Mouse (Mus musculus) stomach, embryonic 16.5 days (tissue): ENCODE results near the gene Dok7. TPM values are rescaled to one million over a fixed set of nuclear protein-coding genes. Genes with fewer than 3 reads are reported as not detected.

Experiments
- ATAC-seq: fragments of 200-750 bp; cut with Nextera tagmentation; 2 replicates; pipeline ENCODE4 v1.8.0; 2017; ENCODE audit warnings: moderate number of reproducible peaks, moderate TSS enrichment; ENCODE audit not compliant: insufficient read depth, low FRiP score
- H3K27ac ChIP-seq: fragments of 300-500 bp; sonication (generic); 2 replicates; pipeline ENCODE4 v1.5.1; 2014; ENCODE audit warnings: low read length
- H3K27me3 ChIP-seq: fragments of 300-500 bp; sonication (generic); 2 replicates; pipeline ENCODE4 v1.6.1; 2014; ENCODE audit warnings: low read length, control low read depth, mixed read lengths; ENCODE audit not compliant: control insufficient read depth, insufficient read depth
- H3K36me3 ChIP-seq: fragments of 300-500 bp; sonication (generic); 2 replicates; pipeline ENCODE4 v1.6.1; 2014; ENCODE audit warnings: low read length; ENCODE audit not compliant: control insufficient read depth, insufficient read depth
- H3K4me1 ChIP-seq: fragments of 300-500 bp; sonication (generic); 2 replicates; pipeline ENCODE4 v1.6.1; 2014; ENCODE audit warnings: low read length, control low read depth, mixed read lengths; ENCODE audit not compliant: control insufficient read depth, insufficient read depth
- H3K4me2 ChIP-seq: fragments of 300-500 bp; sonication (generic); 2 replicates; pipeline ENCODE4 v1.6.1; 2014; ENCODE audit warnings: low read depth, low read length, mixed read lengths
- H3K4me3 ChIP-seq: fragments of 300-500 bp; sonication (generic); replicated peaks from 2 replicates; pipeline ENCODE4 v1.5.1; 2014; ENCODE audit warnings: mild to moderate bottlenecking, low read length
- H3K9ac ChIP-seq: fragments of 300-500 bp; sonication (generic); 2 replicates; pipeline ENCODE4 v1.6.1; 2014; ENCODE audit warnings: low read length
- H3K9me3 ChIP-seq: fragments of 300-500 bp; sonication (generic); replicated peaks from 2 replicates; pipeline ENCODE4 v1.6.1; 2016; ENCODE audit warnings: low read length, control low read depth; ENCODE audit not compliant: control insufficient read depth
- WGBS: fragments of 180-500 bp; shearing (Covaris S2); extraction: QIAGEN DNeasy Blood & Tissue Kit; methylation state at CpG from one replicate; pipeline ENCODE4 v1.1.7; 2014; 5-methylcytosine and 5-hydroxymethylcytosine counted together
- polyA plus RNA-seq: library from polyadenylated mRNA; unstranded; fragments of >200 nt; fragmentation: Nextera tagmentation; extraction: Ambion mirVana; gene quantifications from 2 replicates; pipeline ENCODE4 v1.2.1, GENCODE M21; 2015

Gene Dok7
- polyA plus RNA-seq, 1 experiment from 2014 or later, result 2.0 TPM

GRCm38 (mm10) chr5:35118418-35118817 is 61.9 kb downstream of the Dok7 start:
- Histone ChIP-seq H3K4me2 (no peak overlapping the region), H3K9me3 (no peaks in the 10 kb centered on the region), H3K9ac (no peak overlapping the region), H3K4me3 (no peak overlapping the region), H3K27me3 (no peaks in the 10 kb centered on the region), H3K36me3 (no peaks in the 10 kb centered on the region), H3K27ac (no peak overlapping the region), H3K4me1 (no peaks in the 10 kb centered on the region)
- WGBS, result 92% methylated on average over 2 of the region's 2 CpGs
- no peak for ATAC-seq

GRCm38 (mm10) chr5:35120024-35120423 is 63.5 kb downstream of the Dok7 start:
- no peaks in the 10 kb centered on the region for H3K36me3 ChIP-seq
- H3K9ac ChIP-seq, result no peak overlapping the region
- no peak for ATAC-seq
- H3K9me3 ChIP-seq, result no peaks in the 10 kb centered on the region
- H3K27ac ChIP-seq, result no peak overlapping the region
- no peaks in the 10 kb centered on the region for H3K27me3 ChIP-seq
- no peak overlapping the region for H3K4me3 ChIP-seq
- no peaks in the 10 kb centered on the region for H3K4me1 ChIP-seq
- H3K4me2 ChIP-seq, result no peak overlapping the region
- WGBS, result 84% methylated on average over 8 of the region's 8 CpGs

DNA sequence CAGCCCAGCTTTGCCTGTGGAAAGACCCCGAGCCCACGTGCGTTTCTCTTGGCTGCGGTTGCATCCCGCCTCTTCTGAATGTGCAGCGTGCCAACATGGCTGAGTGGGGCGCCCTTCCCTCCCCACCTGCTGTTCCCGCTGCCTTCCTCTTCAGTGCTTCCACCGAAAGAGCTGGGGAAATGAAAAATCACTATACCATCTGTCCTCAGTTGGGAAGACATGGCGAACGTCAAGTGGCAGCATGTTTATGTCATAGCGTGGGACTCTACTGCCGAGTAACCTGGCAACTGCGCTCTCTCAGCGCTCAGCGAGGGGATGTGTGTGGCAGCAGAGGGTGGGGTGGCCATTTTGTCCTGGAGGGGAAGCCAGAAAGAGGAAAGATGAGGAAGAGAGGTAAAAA is 72.6 kb downstream of the Dok7 start:
- WGBS, result 68% methylated on average over 16 of the region's 16 CpGs
- Histone ChIP-seq H3K36me3 (no peaks in the 10 kb centered on the region), H3K4me3 (no peak overlapping the region), H3K4me2 (no peak overlapping the region), H3K4me1 (no peaks in the 10 kb centered on the region), H3K27me3 (no peaks in the 10 kb centered on the region), H3K9me3 (no peaks in the 10 kb centered on the region), H3K27ac (no peak overlapping the region), H3K9ac (no peak overlapping the region)
- no peak for ATAC-seq

GRCm38 (mm10) chr5:35129767-35130191 is 73.2 kb downstream of the Dok7 start:
- H3K4me1 ChIP-seq, result no peaks in the 10 kb centered on the region
- 90% methylated on average over 7 of the region's 7 CpGs for WGBS
- H3K9ac ChIP-seq, result no peak overlapping the region
- H3K27ac ChIP-seq, result no peak overlapping the region
- H3K9me3 ChIP-seq, result no peaks in the 10 kb centered on the region
- H3K4me3 ChIP-seq, result no peak overlapping the region
- ATAC-seq, result no peak
- no peaks in the 10 kb centered on the region for H3K27me3 ChIP-seq
- H3K4me2 ChIP-seq, result no peak overlapping the region
- H3K36me3 ChIP-seq, result no peaks in the 10 kb centered on the region

DNA sequence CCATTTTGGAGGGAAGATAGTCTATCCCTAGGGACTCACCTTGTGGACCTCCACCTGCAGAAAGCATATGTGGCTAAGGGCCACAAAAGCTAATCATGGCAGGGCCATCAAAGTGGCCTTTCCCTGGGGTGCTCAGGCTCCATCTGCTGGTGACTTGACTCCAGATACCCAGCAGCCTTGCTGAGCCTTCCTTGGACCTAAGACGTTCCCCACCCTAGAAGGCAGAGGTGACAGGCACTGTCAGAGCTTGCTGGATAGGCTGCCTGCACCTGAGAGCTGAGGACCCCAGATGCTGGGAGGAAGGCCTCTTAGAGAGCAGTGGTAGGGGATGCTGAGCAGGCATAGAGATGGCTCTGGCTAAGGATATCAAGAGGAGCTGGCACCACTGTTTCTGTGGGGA is 74.7 kb downstream of the Dok7 start:
- 36% methylated on average over 1 of the region's 1 CpGs for WGBS
- Histone ChIP-seq H3K27ac (no peak overlapping the region), H3K4me3 (no peak overlapping the region), H3K4me2 (no peak overlapping the region), H3K36me3 (no peaks in the 10 kb centered on the region), H3K27me3 (no peaks in the 10 kb centered on the region), H3K9me3 (no peaks in the 10 kb centered on the region), H3K4me1 (no peaks in the 10 kb centered on the region), H3K9ac (no peak overlapping the region)
- no peak for ATAC-seq

GRCm38 (mm10) chr5:35131773-35132172 is 75.2 kb downstream of the Dok7 start:
- H3K4me1 ChIP-seq, result no peaks in the 10 kb centered on the region
- H3K9ac ChIP-seq, result no peak overlapping the region
- ATAC-seq, result 0 out of 2 replicates have a peak, but pooled peaks have one; percentile 29
- no peak overlapping the region for H3K4me3 ChIP-seq
- no peaks in the 10 kb centered on the region for H3K36me3 ChIP-seq
- no peak overlapping the region for H3K27ac ChIP-seq
- no peak overlapping the region for H3K4me2 ChIP-seq
- no peaks in the 10 kb centered on the region for H3K27me3 ChIP-seq
- 9% methylated on average over 7 of the region's 7 CpGs for WGBS
- H3K9me3 ChIP-seq, result no peaks in the 10 kb centered on the region

- Histone ChIP-seq H3K9ac (no peak overlapping the region), H3K4me3 (no peak overlapping the region), H3K36me3 (no peaks in the 10 kb centered on the region), H3K27me3 (no peaks in the 10 kb centered on the region), H3K9me3 (no peaks in the 10 kb centered on the region), H3K27ac (no peak overlapping the region), H3K4me2 (no peak overlapping the region), H3K4me1 (no peaks in the 10 kb centered on the region)
- ATAC-seq, result no peak
- 87% methylated on average over 9 of the region's 9 CpGs for WGBS
These were observed 75.9 kb downstream of the Dok7 start for GRCm38 (mm10) chr5:35132278-35132980.

GRCm38 (mm10) chr5:35133468-35133867 is 76.9 kb downstream of the Dok7 start:
- WGBS, result 80% methylated on average over 4 of the region's 4 CpGs
- Histone ChIP-seq H3K36me3 (no peaks in the 10 kb centered on the region), H3K9ac (no peak overlapping the region), H3K4me3 (no peak overlapping the region), H3K4me1 (no peaks in the 10 kb centered on the region), H3K27ac (no peak overlapping the region), H3K9me3 (no peaks in the 10 kb centered on the region), H3K27me3 (no peaks in the 10 kb centered on the region), H3K4me2 (no peak overlapping the region)
- ATAC-seq, result no peak

DNA sequence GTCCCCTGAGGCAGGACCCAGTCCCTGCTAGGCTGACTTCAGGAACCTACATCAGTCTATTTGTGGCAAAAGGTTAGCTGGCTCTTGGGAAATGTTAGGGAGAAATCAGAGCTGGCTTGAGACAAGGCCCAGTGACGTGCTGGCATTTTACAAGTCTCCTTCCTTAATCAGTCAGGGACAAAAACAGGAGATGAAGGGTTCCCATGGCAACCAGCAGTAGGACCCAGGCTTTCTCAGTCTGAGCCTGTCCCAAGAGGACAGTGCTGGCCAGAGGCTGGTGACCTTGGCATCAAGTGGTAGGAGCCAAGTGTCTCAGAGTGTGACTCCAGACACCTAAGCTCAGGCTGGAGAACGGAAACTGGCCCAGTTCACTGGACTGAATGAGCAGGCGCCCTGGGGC is 77.7 kb downstream of the Dok7 start:
- H3K9me3 ChIP-seq, result no peaks in the 10 kb centered on the region
- H3K4me3 ChIP-seq, result no peak overlapping the region
- H3K4me1 ChIP-seq, result no peaks in the 10 kb centered on the region
- no peaks in the 10 kb centered on the region for H3K27me3 ChIP-seq
- ATAC-seq, result no peak
- H3K4me2 ChIP-seq, result no peak overlapping the region
- H3K36me3 ChIP-seq, result no peaks in the 10 kb centered on the region
- H3K9ac ChIP-seq, result no peak overlapping the region
- 81% methylated on average over 3 of the region's 3 CpGs for WGBS
- no peak overlapping the region for H3K27ac ChIP-seq
